Mouse (Mus musculus) gastrocnemius, postnatal 25 days (tissue): ENCODE data around the gene Bckdk. TPM values are rescaled to one million over a fixed set of nuclear protein-coding genes. Genes with fewer than 3 reads are reported as not detected.
"Not testable (repeated sequence)": the region's sequence is repeated elsewhere in the genome, so short reads cannot be mapped to it uniquely, and the experiment has no call there.

ENCODE experiments used
- DNase-seq: peaks from one replicate; pipeline ENCODE4 v3.0.0; 2022
- total RNA-seq, 2 experiments: library from RNA; stranded (reverse); gene quantifications; 1 replicate in 1 of 2; 2 replicates in 1 of 2; pipeline ENCODE4 v1.2.3; 2021

Bckdk gene
- total RNA-seq, 2 experiments from 2014 or later: 142 to 143 TPM

- DNase-seq: no peak
Measured at GRCm38 (mm10) chr7:127931351-127932135, 27.7 kb downstream of the Bckdk start.

- DNase-seq: no peak
Measured at GRCm38 (mm10) chr7:127932273-127933031, 28.6 kb downstream of the Bckdk start.

GRCm38 (mm10) chr7:127934075-127934474 lies 30.2 kb downstream of the Bckdk start:
- DNase-seq: no peak

- peak; percentile 96 for DNase-seq
Measured at GRCm38 (mm10) chr7:127935028-127935722, 31.3 kb downstream of the Bckdk start.

GRCm38 (mm10) chr7:127935748-127936159 lies 31.9 kb downstream of the Bckdk start:
- DNase-seq: no peak

- DNase-seq: no peak
Measured at GRCm38 (mm10) chr7:127936216-127936884, 32.5 kb downstream of the Bckdk start.

- not testable (repeated sequence) for DNase-seq
Measured at GRCm38 (mm10) chr7:127942097-127942496, 38.2 kb downstream of the Bckdk start.

- no peak for DNase-seq
Measured at GRCm38 (mm10) chr7:127944614-127945013, 40.7 kb downstream of the Bckdk start.

GRCm38 (mm10) chr7:127946470-127947023 lies 42.7 kb downstream of the Bckdk start, which contains the start of gene Prss36:
Prss36 (minus strand) TSS chr7:127946725.
- DNase-seq: no peak

- DNase-seq: no peak
Measured at GRCm38 (mm10) chr7:127952864-127953581, 49.1 kb downstream of the Bckdk start.

- DNase-seq: no peak
Measured at GRCm38 (mm10) chr7:127959364-127959763, 55.5 kb downstream of the Bckdk start.

Other genes with a start within 250 kb of the Bckdk start
- gene Bcl7c, start 195.1 kb upstream of the Bckdk start, total RNA-seq: 10 to 100 TPM; 41.2 to 41.7 TPM
- gene Ctf1, start 191.3 kb upstream of the Bckdk start, total RNA-seq: 10 to 100 TPM; 13.8 to 15.1 TPM
- gene Ctf2, start 171.9 kb upstream of the Bckdk start, total RNA-seq: not detected
- gene Fbxl19, start 159.5 kb upstream of the Bckdk start, total RNA-seq: 1 to 10 TPM; 1.9 to 2.4 TPM
- gene Orai3, start 134.3 kb upstream of the Bckdk start, total RNA-seq: 1 to 10 TPM; 8.9 to 9.5 TPM
- 10 to 100 TPM; 15.0 to 15.4 TPM for gene Setd1a, start 127.4 kb upstream of the Bckdk start, total RNA-seq
- 1 to 10 TPM; 2.4 to 2.5 TPM for gene Gm49388, start 118.5 kb upstream of the Bckdk start, total RNA-seq
- gene Hsd3b7, start 103.5 kb upstream of the Bckdk start, total RNA-seq: 1 to 10 TPM; 4.4 to 9.1 TPM
- 10 to 100 TPM; 46.4 to 47.2 TPM for gene Stx4a, start 79.8 kb upstream of the Bckdk start, total RNA-seq
- gene Stx1b, start 79.5 kb upstream of the Bckdk start, total RNA-seq: 1 to 10 TPM in 1 of 2 experiments, under 1 TPM in 1; 0.64 to 1.2 TPM
- gene Zfp646, start 27.9 kb upstream of the Bckdk start, total RNA-seq: 10 to 100 TPM; 11.3 to 11.8 TPM
- gene Zfp668, start 27.3 kb upstream of the Bckdk start, total RNA-seq: 1 to 10 TPM; 2.8 to 4.5 TPM
- 1 to 10 TPM; 1.5 to 1.6 TPM for gene Prss53, start 13.1 kb upstream of the Bckdk start, total RNA-seq
- not detected for gene Gm21974, start 8.6 kb upstream of the Bckdk start, total RNA-seq
- 10 to 100 TPM; 12.7 to 18.3 TPM for gene Vkorc1, start 8.5 kb upstream of the Bckdk start, total RNA-seq
- 10 to 100 TPM; 19.9 to 20.0 TPM for gene Kat8, start 8.4 kb downstream of the Bckdk start, total RNA-seq
- not detected for gene Prss8, start 26.0 kb downstream of the Bckdk start, total RNA-seq
- 1 to 10 TPM; 4.4 to 6.1 TPM for gene Prss36, start 42.6 kb downstream of the Bckdk start, total RNA-seq
- 10 to 100 TPM; 76.2 to 78.4 TPM for gene Fus, start 63.4 kb downstream of the Bckdk start, total RNA-seq
- under 1 TPM; 0.72 to 0.82 TPM for gene Pycard, start 89.8 kb downstream of the Bckdk start, total RNA-seq
- 100 to 1,000 TPM; 235 to 294 TPM for gene Trim72, start 99.9 kb downstream of the Bckdk start, total RNA-seq
- gene Itgam, start 158.6 kb downstream of the Bckdk start, total RNA-seq: 1 to 10 TPM; 1.1 to 2.6 TPM
- not detected for gene Gm49368, start 158.6 kb downstream of the Bckdk start, total RNA-seq
- under 1 TPM in 1 of 2 experiments, not detected in 1; 0.21 TPM for gene Itgax, start 225.5 kb downstream of the Bckdk start, total RNA-seq